Comparison of ENCODE assay signal across 30 mouse cellular contexts in the genomic region with DNA sequence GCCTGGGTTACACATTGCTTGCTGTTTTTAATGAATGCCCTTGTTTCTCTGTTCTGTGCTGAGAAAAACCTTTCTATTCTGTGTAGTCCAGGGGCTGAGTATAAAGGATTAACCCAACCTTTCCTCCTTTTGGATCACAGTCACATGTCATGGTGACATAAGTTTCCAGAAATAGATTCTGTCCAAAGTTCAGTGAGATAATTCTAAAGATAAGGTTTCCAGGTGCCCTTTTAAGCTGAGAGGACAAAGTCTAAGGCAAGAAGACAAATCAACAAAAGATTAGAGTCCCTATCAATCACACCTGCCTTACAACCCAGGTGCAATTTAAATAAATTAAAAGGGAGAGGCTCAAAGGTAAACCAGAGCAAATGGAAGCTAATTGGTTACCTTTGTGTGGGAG. TPM values are rescaled to one million over a fixed set of nuclear protein-coding genes. Genes with fewer than 3 reads are reported as not detected.
"Had no signal": no experiment of that assay in that cellular context is flagged by ENCODE, and none has a peak within 500 bp of the region (broad histone marks: within the 10 kb centered on the region; RNA-seq: fewer than 3 reads in every experiment).

No protein-coding gene starts in this region.

- H3K9ac ChIP-seq: kidney, embryonic 15.5 days; limb, embryonic 12.5 days; limb, embryonic 15.5 days; liver, embryonic 14.5 days; lung, embryonic 15.5 days; midbrain, embryonic 13.5 days had no signal

- H3K9me3 ChIP-seq: kidney, embryonic 15.5 days; limb, embryonic 12.5 days; limb, embryonic 15.5 days; lung, embryonic 15.5 days; megakaryocyte, embryonic 14.5 days; midbrain, embryonic 10.5 days; midbrain, embryonic 13.5 days had no signal

- H3K4me2 ChIP-seq: kidney, embryonic 15.5 days; limb, embryonic 12.5 days; limb, embryonic 15.5 days; lung, embryonic 15.5 days; midbrain, embryonic 13.5 days had no signal

- H3K27ac ChIP-seq: kidney, embryonic 15.5 days; layer of hippocampus, adult 2 months; limb, embryonic 12.5 days; limb, embryonic 15.5 days; liver, embryonic 14.5 days; lung, embryonic 15.5 days; midbrain, embryonic 10.5 days; midbrain, embryonic 13.5 days had no signal

- H3K27me3 ChIP-seq: kidney, embryonic 15.5 days; limb, embryonic 12.5 days; limb, embryonic 15.5 days; lung, embryonic 15.5 days; megakaryocyte, embryonic 14.5 days; midbrain, embryonic 13.5 days had no signal

- H3K36me3 ChIP-seq: kidney, embryonic 15.5 days; limb, embryonic 12.5 days; limb, embryonic 15.5 days; lung, embryonic 15.5 days; midbrain, embryonic 10.5 days; midbrain, embryonic 13.5 days had no signal

- ATAC-seq: hindbrain, embryonic 16.5 days; midbrain, embryonic 13.5 days had no signal

- H3K4me1 ChIP-seq: kidney, embryonic 15.5 days; limb, embryonic 12.5 days; limb, embryonic 15.5 days; lung, embryonic 15.5 days; megakaryocyte, embryonic 14.5 days; midbrain, embryonic 10.5 days; midbrain, embryonic 13.5 days had no signal

- DNase-seq: kidney, adult 11 months; kidney, adult 8-10 months; kidney, postnatal 10 days; kidney, postnatal 4 days; layer of hippocampus, adult 9-11 months; lung, adult 18-20 months; lung, postnatal 10 days; lung, postnatal 36 days; right cerebral cortex, adult 18-20 months; right cerebral cortex, postnatal 25 days; thymus, adult 2 months; thymus, postnatal 14 days; thymus, postnatal 4 days had no signal

- H3K4me3 ChIP-seq: kidney, embryonic 15.5 days; layer of hippocampus, adult 2 months; limb, embryonic 12.5 days; limb, embryonic 15.5 days; lung, embryonic 15.5 days; megakaryocyte, embryonic 14.5 days; midbrain, embryonic 10.5 days; midbrain, embryonic 13.5 days had no signal

RNA-seq across cellular contexts. Expression of a gene that starts 7.1 kb away (rescaled TPM):
- total RNA-seq: layer of hippocampus, adult 2 months; layer of hippocampus, postnatal 25 days; left cerebral cortex, adult 18-20 months; left cerebral cortex, postnatal 36 days; midbrain, postnatal 0 days had no signal
- polyA plus RNA-seq: hindbrain, embryonic 16.5 days; kidney, embryonic 15.5 days; limb, embryonic 12.5 days; limb, embryonic 15.5 days; liver, embryonic 14.5 days; lung, embryonic 15.5 days; midbrain, embryonic 10.5 days; midbrain, embryonic 13.5 days; midbrain, postnatal 0 days; neural tube, embryonic 11.5 days; neural tube, embryonic 14.5 days; thymus, adult 2 months had no signal

RNA-seq across cellular contexts. Expression of a gene that starts 26.5 kb away (rescaled TPM):
- total RNA-seq: left cerebral cortex, adult 18-20 months; left cerebral cortex, postnatal 36 days had no signal
- polyA plus RNA-seq: hindbrain, embryonic 16.5 days; kidney, embryonic 15.5 days; liver, embryonic 14.5 days; midbrain, embryonic 10.5 days; midbrain, embryonic 13.5 days; neural tube, embryonic 11.5 days; neural tube, embryonic 14.5 days; spleen, adult 2 months had no signal
